Mouse (Mus musculus) stomach, embryonic 15.5 days (tissue): ENCODE results near the gene Plekha6. TPM values are rescaled to one million over a fixed set of nuclear protein-coding genes. Genes with fewer than 3 reads are reported as not detected.

Source experiments
- ATAC-seq: fragments of 200-750 bp; cut with Nextera tagmentation; 2 replicates; pipeline ENCODE4 v1.8.0; 2017; ENCODE audit warnings: low read depth, moderate number of reproducible peaks, moderate TSS enrichment; ENCODE audit not compliant: insufficient read depth, low FRiP score
- H3K27ac ChIP-seq: fragments of 300-500 bp; sonication (generic); 2 replicates; pipeline ENCODE4 v1.5.1; 2015; ENCODE audit warnings: mild to moderate bottlenecking, inconsistent platforms
- H3K27me3 ChIP-seq: fragments of 300-500 bp; sonication (generic); replicated peaks from 2 replicates; pipeline ENCODE4 v1.6.1; 2015; ENCODE audit warnings: inconsistent platforms
- H3K36me3 ChIP-seq: fragments of 300-500 bp; sonication (generic); 2 replicates; pipeline ENCODE4 v1.6.1; 2015; ENCODE audit warnings: inconsistent platforms
- H3K4me1 ChIP-seq: fragments of 300-500 bp; sonication (generic); 2 replicates; pipeline ENCODE4 v1.6.1; 2015; ENCODE audit warnings: inconsistent platforms
- H3K4me2 ChIP-seq: fragments of 300-500 bp; sonication (generic); 2 replicates; pipeline ENCODE4 v1.6.1; 2015; ENCODE audit warnings: mild to moderate bottlenecking, inconsistent platforms
- H3K4me3 ChIP-seq: fragments of 300-500 bp; sonication (generic); replicated peaks from 2 replicates; pipeline ENCODE4 v1.5.1; 2015; ENCODE audit warnings: inconsistent platforms
- H3K9ac ChIP-seq: fragments of 300-500 bp; sonication (generic); 2 replicates; pipeline ENCODE4 v1.6.1; 2015; ENCODE audit warnings: inconsistent platforms
- H3K9me3 ChIP-seq: fragments of 300-500 bp; sonication (generic); 2 replicates; pipeline ENCODE4 v1.6.1; 2016; ENCODE audit warnings: inconsistent platforms
- WGBS: fragments of 180-500 bp; shearing (Covaris S2); methylation state at CpG from one replicate; pipeline ENCODE4 v1.1.7; 2015; 5-methylcytosine and 5-hydroxymethylcytosine counted together
- polyA plus RNA-seq: library from polyadenylated mRNA; unstranded; fragments of >200 nt; fragmentation: Nextera tagmentation; extraction: Ambion mirVana; gene quantifications from 2 replicates; pipeline ENCODE4 v1.2.1, GENCODE M21; 2015

Plekha6 gene
- polyA plus RNA-seq, 1 experiment from 2014 or later = 16.5 TPM

- ATAC-seq = no peak
- H3K9me3 ChIP-seq = no peaks in the 10 kb centered on the region
- H3K27me3 ChIP-seq = no peaks in the 10 kb centered on the region
- 48% methylated on average over 6 of the region's 6 CpGs for WGBS
- H3K9ac ChIP-seq = no peak overlapping the region
- H3K4me1 ChIP-seq = peaks cover 18% of the 10 kb centered on the region
- H3K4me3 ChIP-seq = no peak overlapping the region
- no peak overlapping the region for H3K27ac ChIP-seq
- no peaks in the 10 kb centered on the region for H3K36me3 ChIP-seq
- H3K4me2 ChIP-seq = no peak overlapping the region
Measured at GRCm38 (mm10) chr1:133222445-133222995, 58.5 kb downstream of the Plekha6 start.

GRCm38 (mm10) chr1:133224674-133225073 lies 60.7 kb downstream of the Plekha6 start:
- H3K9ac ChIP-seq = no peak overlapping the region
- no peak overlapping the region for H3K27ac ChIP-seq
- H3K36me3 ChIP-seq = no peaks in the 10 kb centered on the region
- H3K4me3 ChIP-seq = no peak overlapping the region
- no peak for ATAC-seq
- H3K4me1 ChIP-seq = peaks cover 30% of the 10 kb centered on the region
- no peaks in the 10 kb centered on the region for H3K9me3 ChIP-seq
- H3K4me2 ChIP-seq = no peak overlapping the region
- no peaks in the 10 kb centered on the region for H3K27me3 ChIP-seq

- H3K4me1 ChIP-seq = peaks cover 30% of the 10 kb centered on the region
- ATAC-seq = no peak
- no peaks in the 10 kb centered on the region for H3K9me3 ChIP-seq
- H3K4me3 ChIP-seq = no peak overlapping the region
- H3K9ac ChIP-seq = no peak overlapping the region
- WGBS = 60% methylated on average over 3 of the region's 3 CpGs
- no peak overlapping the region for H3K27ac ChIP-seq
- no peak overlapping the region for H3K4me2 ChIP-seq
- no peaks in the 10 kb centered on the region for H3K36me3 ChIP-seq
- no peaks in the 10 kb centered on the region for H3K27me3 ChIP-seq
Measured at GRCm38 (mm10) chr1:133225137-133225536, 61.1 kb downstream of the Plekha6 start.

- Histone ChIP-seq H3K9me3 (no peaks in the 10 kb centered on the region), H3K4me3 (no peak overlapping the region), H3K9ac (no peak overlapping the region), H3K4me1 (peaks cover 30% of the 10 kb centered on the region), H3K27me3 (no peaks in the 10 kb centered on the region), H3K4me2 (no peak overlapping the region), H3K36me3 (no peaks in the 10 kb centered on the region), H3K27ac (no peak overlapping the region)
- WGBS = 77% methylated on average over 2 of the region's 2 CpGs
- no peak for ATAC-seq
Measured at GRCm38 (mm10) chr1:133225561-133225960, 61.6 kb downstream of the Plekha6 start.

- WGBS = 40% methylated on average over 9 of the region's 9 CpGs
- H3K4me1 ChIP-seq = peaks cover 30% of the 10 kb centered on the region
- H3K9me3 ChIP-seq = no peaks in the 10 kb centered on the region
- no peak overlapping the region for H3K4me3 ChIP-seq
- no peaks in the 10 kb centered on the region for H3K36me3 ChIP-seq
- H3K4me2 ChIP-seq = no peak overlapping the region
- H3K9ac ChIP-seq = no peak overlapping the region
- no peaks in the 10 kb centered on the region for H3K27me3 ChIP-seq
- peak overlapping the region; percentile 72 for H3K27ac ChIP-seq
- ATAC-seq = peak; percentile 49; the same call in 1 of the 2 replicates
Measured at GRCm38 (mm10) chr1:133225963-133226660, 62.1 kb downstream of the Plekha6 start.

- Histone ChIP-seq H3K4me2 (peak overlapping the region; percentile 17; the same call in 1 of the 2 replicates), H3K4me3 (no peak overlapping the region), H3K27me3 (no peaks in the 10 kb centered on the region), H3K36me3 (no peaks in the 10 kb centered on the region), H3K27ac (peak overlapping the region; percentile 72), H3K9ac (no peak overlapping the region), H3K4me1 (peaks cover 30% of the 10 kb centered on the region), H3K9me3 (no peaks in the 10 kb centered on the region)
- WGBS = 35% methylated on average over 9 of the region's 9 CpGs
- ATAC-seq = peak; percentile 67
Measured at GRCm38 (mm10) chr1:133226928-133227327, 62.9 kb downstream of the Plekha6 start.

GRCm38 (mm10) chr1:133227378-133227777 lies 63.4 kb downstream of the Plekha6 start:
- H3K9ac ChIP-seq = no peak overlapping the region
- H3K4me1 ChIP-seq = peaks cover 28% of the 10 kb centered on the region
- H3K4me2 ChIP-seq = peak overlapping the region; percentile 17; the same call in 1 of the 2 replicates
- 69% methylated on average over 2 of the region's 2 CpGs for WGBS
- no peaks in the 10 kb centered on the region for H3K36me3 ChIP-seq
- no peak for ATAC-seq
- H3K27ac ChIP-seq = peak overlapping the region; percentile 72
- no peaks in the 10 kb centered on the region for H3K27me3 ChIP-seq
- H3K9me3 ChIP-seq = no peaks in the 10 kb centered on the region
- H3K4me3 ChIP-seq = no peak overlapping the region

- H3K4me1 ChIP-seq = peaks cover 26% of the 10 kb centered on the region
- no peaks in the 10 kb centered on the region for H3K9me3 ChIP-seq
- H3K27ac ChIP-seq = 0 out of 2 replicates have a peak overlapping the region, but pooled peaks have one; percentile 16
- H3K9ac ChIP-seq = no peak overlapping the region
- H3K4me2 ChIP-seq = no peak overlapping the region
- ATAC-seq = no peak
- no peak overlapping the region for H3K4me3 ChIP-seq
- H3K36me3 ChIP-seq = no peaks in the 10 kb centered on the region
- H3K27me3 ChIP-seq = no peaks in the 10 kb centered on the region
- 59% methylated on average over 9 of the region's 9 CpGs for WGBS
Measured at GRCm38 (mm10) chr1:133228809-133229487, 64.9 kb downstream of the Plekha6 start.

- ATAC-seq = no peak
- 80% methylated on average over 7 of the region's 7 CpGs for WGBS
Measured at GRCm38 (mm10) chr1:133231523-133232193, 67.6 kb downstream of the Plekha6 start.

GRCm38 (mm10) chr1:133235909-133236308 lies 71.9 kb downstream of the Plekha6 start:
- peaks cover 32% of the 10 kb centered on the region for H3K4me1 ChIP-seq
- H3K36me3 ChIP-seq = no peaks in the 10 kb centered on the region
- H3K9ac ChIP-seq = no peak overlapping the region
- no peaks in the 10 kb centered on the region for H3K9me3 ChIP-seq
- H3K27me3 ChIP-seq = no peaks in the 10 kb centered on the region
- 77% methylated on average over 5 of the region's 5 CpGs for WGBS
- ATAC-seq = no peak
- H3K27ac ChIP-seq = no peak overlapping the region
- H3K4me3 ChIP-seq = no peak overlapping the region
- no peak overlapping the region for H3K4me2 ChIP-seq

More at GRCm38 (mm10) chr1:133231523-133232193, 67.6 kb downstream of the Plekha6 start:
- Histone ChIP-seq H3K36me3 (no peaks in the 10 kb centered on the region), H3K9ac (no peak overlapping the region), H3K27me3 (no peaks in the 10 kb centered on the region), H3K4me3 (no peak overlapping the region), H3K4me2 (no peak overlapping the region), H3K4me1 (peaks cover 24% of the 10 kb centered on the region), H3K27ac (peak overlapping the region; percentile 35; the same call in 1 of the 2 replicates), H3K9me3 (no peaks in the 10 kb centered on the region)

- Histone ChIP-seq H3K4me1 (peaks cover 38% of the 10 kb centered on the region), H3K4me3 (no peak overlapping the region), H3K27ac (peak overlapping the region; percentile 87), H3K4me2 (peak overlapping the region; percentile 1; the same call in 1 of the 2 replicates), H3K36me3 (no peaks in the 10 kb centered on the region), H3K9ac (no peak overlapping the region), H3K27me3 (no peaks in the 10 kb centered on the region), H3K9me3 (no peaks in the 10 kb centered on the region)
- 20% methylated on average over 8 of the region's 8 CpGs for WGBS
- peak; percentile 77 for ATAC-seq
Measured at GRCm38 (mm10) chr1:133236693-133237440, 72.9 kb downstream of the Plekha6 start.
